Mouse (Mus musculus) T-helper 2 cell (primary cell): ENCODE data around the gene Cdh11.

Source experiments
- in situ Hi-C: fragments of 300-600 bp; cut with MboI, MseI; formaldehyde crosslinking; loops from one replicate; pipeline ENCODE4 v1.15.1; 2025; ENCODE audit warnings: high pct_unique_total_duplicates

Gene Cdh11

GRCm38 (mm10) chr8:102785592-102786416 is at the start of gene Cdh11:
TSS of gene Cdh11 (minus strand) at chr8:102785642.
- in situ Hi-C loops: loop anchor here (10.0 kb wide), 1 partner anchor 1911 kb away; no protein-coding TSS in a partner anchor

- in situ Hi-C loops: no loop called here
Measured at GRCm38 (mm10) chr8:102813959-102814358, 28.5 kb upstream of the Cdh11 start.

GRCm38 (mm10) chr8:102790303-102790702 is 4.9 kb upstream of the Cdh11 start:
- in situ Hi-C loops: no loop called here

GRCm38 (mm10) chr8:102786467-102787360 is 1.3 kb upstream of the Cdh11 start:
- in situ Hi-C loops: loop anchor here (10.0 kb wide), 1 partner anchor 1912 kb away; no protein-coding TSS in a partner anchor

GRCm38 (mm10) chr8:102784835-102785455 is 497 bp downstream of the Cdh11 start:
- in situ Hi-C loops: loop anchor here (10.0 kb wide), 1 partner anchor 1910 kb away; no protein-coding TSS in a partner anchor

GRCm38 (mm10) chr8:102783821-102784591 is 1.4 kb downstream of the Cdh11 start:
- in situ Hi-C loops: loop anchor here (10.0 kb wide), 1 partner anchor 1909 kb away; no protein-coding TSS in a partner anchor

GRCm38 (mm10) chr8:102782707-102783489 is 2.5 kb downstream of the Cdh11 start:
- in situ Hi-C loops: loop anchor here (10.0 kb wide), 1 partner anchor 1908 kb away; no protein-coding TSS in a partner anchor

- in situ Hi-C loops: loop anchor here (10.0 kb wide), 1 partner anchor 1906 kb away; no protein-coding TSS in a partner anchor
Measured at GRCm38 (mm10) chr8:102780899-102781298, 4.5 kb downstream of the Cdh11 start.

GRCm38 (mm10) chr8:102774594-102774993 is 10.8 kb downstream of the Cdh11 start:
- in situ Hi-C loops: no loop called here

- in situ Hi-C loops: no loop called here
Measured at GRCm38 (mm10) chr8:102771456-102771855, 14.0 kb downstream of the Cdh11 start.

- in situ Hi-C loops: no loop called here
Measured at GRCm38 (mm10) chr8:102753839-102754238, 31.6 kb downstream of the Cdh11 start.

- in situ Hi-C loops: no loop called here
Measured at GRCm38 (mm10) chr8:102742940-102743339, 42.5 kb downstream of the Cdh11 start.

- in situ Hi-C loops: no loop called here
Measured at GRCm38 (mm10) chr8:102742008-102742591, 43.3 kb downstream of the Cdh11 start.

- in situ Hi-C loops: no loop called here
Measured at GRCm38 (mm10) chr8:102740963-102741362, 44.5 kb downstream of the Cdh11 start.

GRCm38 (mm10) chr8:102738961-102739487 is 46.4 kb downstream of the Cdh11 start:
- in situ Hi-C loops: no loop called here

GRCm38 (mm10) chr8:102738395-102738794 is 47.0 kb downstream of the Cdh11 start:
- in situ Hi-C loops: no loop called here

GRCm38 (mm10) chr8:102734419-102734818 is 51.0 kb downstream of the Cdh11 start:
- in situ Hi-C loops: no loop called here

- in situ Hi-C loops: no loop called here
Measured at GRCm38 (mm10) chr8:102726206-102726935, 59.1 kb downstream of the Cdh11 start.

GRCm38 (mm10) chr8:102725496-102725895 is 59.9 kb downstream of the Cdh11 start:
- in situ Hi-C loops: no loop called here
